Mouse (Mus musculus) common myeloid progenitor, adult 5-6 weeks (primary cell): ENCODE measurements around the gene Rptor. TPM values are rescaled to one million over a fixed set of nuclear protein-coding genes. Genes with fewer than 3 reads are reported as not detected.

Source experiments
- ATAC-seq: replicated peaks from 2 replicates; pipeline ENCODE4 v1.8.0; 2016; ENCODE audit warnings: low read depth, mild to moderate bottlenecking, moderate TSS enrichment, inconsistent platforms; ENCODE audit not compliant: poor library complexity, severe bottlenecking
- total RNA-seq: library from RNA; stranded (forward); fragments of 200-1000, 187-1606 nt; gene quantifications from 2 replicates; pipeline ENCODE4 v1.2.3, GENCODE M21; 2017

The Rptor gene
- total RNA-seq = 17.6 and 18.6 TPM in 2 replicates

- peak; percentile 99 for ATAC-seq
Measured at GRCm38 (mm10) chr11:119602763-119603526, at the start of gene Rptor. Gene Rptor, plus strand, starts transcription at chr11:119602905.

- no peak for ATAC-seq
Measured at GRCm38 (mm10) chr11:119554706-119555105, 48.0 kb upstream of the Rptor start.

GRCm38 (mm10) chr11:119555170-119555569, 47.5 kb upstream of the Rptor start:
- no peak for ATAC-seq

- no peak for ATAC-seq
Measured at GRCm38 (mm10) chr11:119557940-119558869, 44.5 kb upstream of the Rptor start.

DNA sequence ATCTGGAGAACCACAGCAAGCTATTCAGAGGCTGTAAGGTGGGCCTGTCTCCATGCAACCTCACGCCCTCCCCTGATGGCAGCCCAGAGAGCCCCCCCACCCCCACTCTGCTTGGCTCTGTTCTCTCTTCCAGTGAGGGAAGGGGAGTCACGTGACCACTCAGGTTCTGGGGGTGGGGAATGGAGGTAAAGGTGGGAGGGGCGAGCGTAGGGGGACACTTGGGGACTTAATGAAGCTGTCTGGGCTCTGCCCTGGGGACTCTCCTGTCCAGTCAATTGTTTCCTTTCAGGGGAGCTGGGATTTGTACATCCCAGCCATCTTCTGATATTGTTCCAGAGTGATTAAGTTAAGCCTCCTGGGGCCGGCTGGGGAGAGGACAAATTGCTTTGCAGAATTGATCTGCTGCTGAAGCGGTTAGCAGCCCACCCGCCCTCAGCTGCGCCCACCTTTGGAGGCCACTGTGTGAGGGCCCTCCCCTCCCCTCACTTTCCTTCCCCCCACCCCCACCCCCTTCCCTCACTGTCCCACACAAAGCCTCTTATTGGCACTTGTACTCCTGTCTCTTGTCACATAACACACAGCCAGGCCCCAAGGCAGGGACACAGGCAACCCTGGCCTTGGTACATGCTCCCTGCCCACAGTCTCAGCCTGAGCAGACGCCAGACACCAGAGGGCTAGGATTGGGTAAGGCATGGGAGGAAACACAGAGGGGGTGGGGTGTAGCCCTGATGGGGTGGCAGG, 43.7 kb upstream of the Rptor start:
- no peak for ATAC-seq

DNA sequence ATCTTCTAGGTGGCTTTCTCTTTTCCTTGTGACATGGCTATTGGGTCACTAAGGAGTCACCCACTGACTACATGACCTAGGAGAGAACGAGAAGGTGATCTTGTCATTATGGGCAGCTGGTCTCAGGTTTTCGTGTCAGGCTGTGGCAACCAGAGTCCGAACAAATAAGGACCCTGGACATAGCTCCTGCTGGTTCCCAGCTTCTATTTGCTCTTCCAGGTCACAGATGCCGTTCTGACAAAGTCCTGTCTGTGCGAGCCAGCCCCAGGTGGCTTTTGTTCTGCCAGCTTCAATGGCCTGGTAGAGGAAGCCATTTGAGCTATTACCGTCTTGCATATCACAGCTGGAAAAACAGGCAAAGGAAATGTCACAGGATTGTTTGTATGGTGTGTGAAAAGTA, 40.4 kb upstream of the Rptor start:
- ATAC-seq = no peak

- no peak for ATAC-seq
Measured at GRCm38 (mm10) chr11:119563166-119563565, 39.5 kb upstream of the Rptor start.

DNA sequence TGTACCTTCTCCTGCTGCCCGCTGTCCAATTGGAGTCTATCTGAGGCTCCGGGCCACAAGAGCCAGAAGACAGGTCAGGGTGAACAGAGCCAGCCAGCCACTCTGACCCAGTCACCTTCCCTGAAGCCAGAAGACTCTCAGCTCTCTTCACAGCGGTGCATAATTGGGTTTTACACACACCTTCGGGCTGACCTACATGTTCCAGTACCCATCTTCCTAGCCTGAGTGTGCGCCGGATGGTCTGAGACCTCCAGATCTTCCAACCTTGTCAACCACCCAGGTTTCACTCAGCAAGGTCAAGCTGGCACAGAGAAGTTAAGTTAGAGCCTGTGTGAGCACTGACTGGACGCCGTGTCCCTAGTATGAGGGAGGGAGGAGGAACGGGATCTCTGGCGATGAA, 38.3 kb upstream of the Rptor start:
- no peak for ATAC-seq

DNA sequence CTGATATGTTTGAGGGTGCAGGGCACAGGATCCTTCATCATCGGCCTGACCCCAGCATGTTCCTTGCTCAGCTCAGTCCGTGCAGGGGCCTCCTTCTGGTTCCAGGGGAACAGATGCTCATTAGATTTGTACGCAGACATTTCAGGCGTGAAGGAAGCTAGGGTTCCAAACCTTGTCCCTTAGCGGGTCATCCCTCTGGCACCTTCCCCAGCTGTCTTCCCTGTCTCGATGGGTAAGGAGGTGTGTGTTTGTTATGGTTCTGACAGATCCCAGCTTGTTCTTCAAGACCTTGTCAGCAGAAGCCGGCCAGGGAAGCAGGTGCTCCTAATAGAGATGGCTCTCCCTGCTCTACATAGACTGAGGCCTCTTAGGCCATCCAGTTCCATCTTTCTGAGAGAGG, 37.7 kb upstream of the Rptor start:
- ATAC-seq = no peak

GRCm38 (mm10) chr11:119565684-119566083, 37.0 kb upstream of the Rptor start:
- ATAC-seq = no peak

GRCm38 (mm10) chr11:119566188-119566587, 36.5 kb upstream of the Rptor start:
- ATAC-seq = no peak

- no peak for ATAC-seq
Measured at GRCm38 (mm10) chr11:119572316-119573010, 30.2 kb upstream of the Rptor start.

DNA sequence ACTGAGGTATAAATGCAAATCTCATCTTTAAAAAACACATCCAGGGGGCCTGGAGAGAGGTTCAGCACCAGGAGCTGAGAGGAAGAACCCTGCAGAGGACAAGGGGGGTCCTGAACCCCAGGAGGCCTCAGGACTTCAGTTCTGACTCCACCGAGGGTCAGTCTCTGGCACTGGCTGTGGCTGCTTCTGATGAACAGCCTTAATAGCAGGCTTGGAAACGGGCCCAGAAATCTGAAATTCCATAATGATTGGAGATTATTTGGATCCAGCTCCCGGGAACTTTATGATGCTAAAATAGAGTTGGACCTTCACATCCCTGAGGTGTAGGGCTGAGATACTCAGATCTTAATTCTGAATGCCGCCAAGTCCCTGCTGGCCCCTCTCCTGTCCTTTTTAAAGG, 25.9 kb upstream of the Rptor start:
- no peak for ATAC-seq

GRCm38 (mm10) chr11:119577721-119578120, 25.0 kb upstream of the Rptor start:
- ATAC-seq = no peak

GRCm38 (mm10) chr11:119586511-119586910, 16.2 kb upstream of the Rptor start:
- no peak for ATAC-seq

DNA sequence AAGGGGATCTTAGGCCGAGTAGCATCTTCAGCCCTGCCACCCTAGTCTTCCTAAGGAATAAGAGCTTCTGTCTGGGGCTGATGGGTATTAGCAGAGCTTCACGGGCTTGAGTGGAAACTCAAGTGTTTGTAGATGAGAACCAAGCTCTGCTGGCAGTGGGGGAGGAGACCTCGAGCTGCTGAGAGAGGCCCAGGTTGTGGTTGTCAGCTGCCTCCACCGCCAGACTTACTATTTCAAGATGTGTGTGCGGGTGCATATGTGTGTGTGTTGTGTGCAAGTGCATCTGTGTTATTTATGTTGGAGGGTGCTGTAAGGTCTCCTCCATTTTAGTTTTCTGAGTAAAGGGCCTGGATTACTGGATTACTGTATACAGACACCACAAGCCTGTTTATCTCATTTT, 15.6 kb upstream of the Rptor start:
- no peak for ATAC-seq

- ATAC-seq = peak; percentile 89
Measured at GRCm38 (mm10) chr11:119589242-119589641, 13.5 kb upstream of the Rptor start.

- no peak for ATAC-seq
Measured at GRCm38 (mm10) chr11:119593966-119594365, 8.7 kb upstream of the Rptor start.

DNA sequence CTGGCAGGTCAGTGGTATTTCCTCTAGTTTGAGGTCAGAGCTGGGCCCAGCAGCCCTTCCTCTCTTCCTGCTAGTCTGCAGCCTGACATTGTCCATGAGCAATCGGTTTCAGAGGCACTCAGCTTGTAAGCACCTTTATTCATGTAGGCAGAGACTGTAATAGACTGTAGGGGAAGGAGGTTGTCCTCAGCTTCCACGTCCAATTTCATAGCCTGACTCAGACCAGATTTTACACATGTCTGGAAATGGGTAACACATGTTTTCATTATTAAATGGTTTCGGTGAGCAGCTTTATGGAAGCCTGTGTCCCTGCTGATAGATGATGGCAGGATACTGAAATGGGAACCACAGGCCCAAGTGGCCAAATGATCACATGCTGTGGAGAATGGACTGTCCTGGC, 3.8 kb upstream of the Rptor start:
- no peak for ATAC-seq

- no peak for ATAC-seq
Measured at GRCm38 (mm10) chr11:119600286-119600685, 2.4 kb upstream of the Rptor start.
